Mouse (Mus musculus) liver, postnatal 0 days (tissue): ENCODE data around the gene Artn.

Experiments used
- CTCF ChIP-seq: sonication (generic); IDR thresholded peaks from 2 replicates; pipeline ENCODE4 v1.5.1; 2016; ENCODE audit warnings: antibody characterized with exemption, low read depth
- EP300 ChIP-seq: IDR thresholded peaks from 2 replicates; pipeline ENCODE4 v1.6.1; 2016; ENCODE audit warnings: antibody characterized with exemption, low read depth, mild to moderate bottlenecking

DNA sequence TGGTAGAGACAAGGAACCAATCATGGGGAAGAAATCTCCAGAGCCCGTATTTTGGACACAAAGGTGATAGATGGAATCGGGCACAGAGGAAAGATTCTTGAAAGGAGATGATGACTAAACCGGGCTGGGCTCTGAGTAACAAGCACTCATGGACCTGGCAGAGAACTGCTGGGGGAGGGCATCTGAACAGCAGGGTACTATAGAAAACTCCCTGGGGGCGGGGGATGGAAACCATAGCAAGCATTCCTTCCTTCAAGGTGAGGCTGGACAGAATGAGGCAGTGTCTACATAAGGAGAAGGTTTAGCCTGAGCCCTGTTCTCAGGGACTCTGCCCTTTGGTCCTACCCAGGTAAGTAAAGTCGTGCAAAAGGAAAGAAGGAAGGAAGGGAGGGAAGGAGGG, 45.2 kb upstream of the Artn start:
- TF ChIP-seq EP300 = no peak
- TF ChIP-seq CTCF = no peak
